Mouse (Mus musculus): ENCODE measurements at regions not wholly inside any gene's neighbourhood (a gene's known extent, or its start where the extent isn't known, plus 50 kb on each side); places are given as distances from the start of the nearest gene placed in this dataset.
A peak's percentile ranks its signal among the peaks of the same experiment; 100 is the strongest.

DNA sequence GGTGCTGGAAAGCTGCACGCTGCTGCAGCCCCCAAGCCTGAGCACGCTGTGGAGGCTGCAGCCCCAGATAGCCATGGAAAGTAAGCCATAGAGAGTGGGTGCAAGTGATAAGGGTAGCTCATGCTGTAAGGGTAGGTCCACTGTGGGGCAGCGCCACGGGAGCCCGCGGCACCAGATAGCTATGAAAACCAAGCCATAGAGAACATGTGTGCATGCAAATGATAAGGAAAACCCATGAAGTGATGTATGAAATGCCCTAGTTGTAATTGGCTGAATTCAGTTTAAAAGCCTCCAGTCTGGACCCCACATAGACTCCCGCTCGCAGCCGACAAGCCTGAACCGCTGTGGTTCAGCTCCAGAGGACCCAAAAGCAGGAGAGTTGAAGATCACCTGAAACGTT is 58.8 kb upstream of the L3mbtl3 start:
- DNase-seq, result no peak

DNA sequence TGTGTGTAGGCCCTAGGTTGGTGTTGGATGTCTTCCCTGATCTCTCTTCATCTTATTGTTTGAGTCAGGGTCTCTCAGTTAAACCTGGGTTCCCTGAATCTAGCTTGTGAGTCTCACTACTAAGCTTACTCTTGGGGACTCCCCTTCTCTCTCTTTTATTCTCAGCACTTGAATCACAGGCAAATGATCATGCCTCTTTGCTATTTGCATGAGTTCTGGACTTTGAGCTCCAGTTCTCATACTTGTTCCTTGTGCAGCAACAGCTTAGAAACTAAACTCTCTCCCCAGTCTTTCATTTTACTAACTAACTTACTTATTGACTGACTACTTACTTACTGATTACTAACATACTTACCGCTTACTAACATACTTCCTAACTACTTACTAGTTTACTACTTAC is 64.9 kb upstream of the L3mbtl3 start:
- DNase-seq, result no peak

DNA sequence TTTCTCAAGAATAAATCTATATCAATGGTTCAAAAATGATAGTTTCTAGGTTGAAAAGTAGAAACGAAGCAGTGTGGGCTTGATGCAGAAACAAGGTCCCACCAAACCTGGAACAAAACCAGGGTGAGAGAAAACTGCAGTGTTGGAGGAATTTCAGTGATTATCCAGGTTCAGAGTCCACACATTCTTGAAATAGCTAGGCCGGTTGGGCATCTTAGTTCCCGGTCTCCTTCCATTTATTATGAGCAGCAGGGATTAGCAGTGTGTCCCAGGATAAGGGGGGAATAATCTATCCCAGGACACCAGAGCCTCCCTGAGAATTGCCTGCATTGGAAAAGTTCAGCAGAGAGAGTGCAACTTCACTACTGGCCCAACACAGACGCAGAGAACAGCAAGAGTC is 108.5 kb upstream of the L3mbtl3 start:
- DNase-seq, result no peak

DNA sequence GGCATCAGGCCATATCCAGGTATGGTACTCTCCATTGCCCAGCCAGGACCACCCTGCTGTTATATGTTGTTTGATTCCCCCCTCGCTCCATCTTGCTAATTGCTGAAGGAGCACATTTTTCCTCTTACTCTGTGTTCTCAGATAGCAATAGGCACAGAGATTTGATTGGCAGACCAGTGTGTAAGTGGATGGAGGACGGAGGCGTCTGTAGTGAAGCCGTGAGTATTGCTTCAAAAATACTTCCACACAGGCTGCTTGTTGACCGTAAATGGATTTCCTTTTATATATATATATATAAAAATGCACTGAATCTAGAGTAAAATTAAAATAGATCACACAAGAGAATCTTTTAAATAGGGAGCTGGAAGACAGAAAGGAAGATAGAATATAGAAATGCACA is 115.6 kb upstream of the L3mbtl3 start:
- no peak for DNase-seq

DNA sequence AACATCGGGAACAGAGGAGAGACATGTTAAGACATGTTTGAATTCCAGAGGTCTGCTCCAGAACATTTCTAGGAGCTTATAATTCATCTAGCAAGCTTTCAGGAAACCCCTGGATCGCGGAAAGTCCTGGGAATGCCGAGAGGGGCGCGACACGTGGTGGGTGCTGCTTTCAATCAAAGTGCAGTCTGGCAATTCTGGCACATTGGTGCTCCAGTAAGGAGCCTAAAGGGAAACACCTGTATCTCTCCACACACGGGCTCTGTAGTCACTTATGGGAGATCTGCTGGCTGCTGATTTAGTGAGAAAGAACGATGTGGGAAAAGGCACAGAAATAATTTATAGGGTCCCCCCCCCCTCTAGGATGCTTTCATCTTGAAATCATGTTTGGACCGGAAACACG is 116.4 kb upstream of the L3mbtl3 start:
- DNase-seq, result no peak

DNA sequence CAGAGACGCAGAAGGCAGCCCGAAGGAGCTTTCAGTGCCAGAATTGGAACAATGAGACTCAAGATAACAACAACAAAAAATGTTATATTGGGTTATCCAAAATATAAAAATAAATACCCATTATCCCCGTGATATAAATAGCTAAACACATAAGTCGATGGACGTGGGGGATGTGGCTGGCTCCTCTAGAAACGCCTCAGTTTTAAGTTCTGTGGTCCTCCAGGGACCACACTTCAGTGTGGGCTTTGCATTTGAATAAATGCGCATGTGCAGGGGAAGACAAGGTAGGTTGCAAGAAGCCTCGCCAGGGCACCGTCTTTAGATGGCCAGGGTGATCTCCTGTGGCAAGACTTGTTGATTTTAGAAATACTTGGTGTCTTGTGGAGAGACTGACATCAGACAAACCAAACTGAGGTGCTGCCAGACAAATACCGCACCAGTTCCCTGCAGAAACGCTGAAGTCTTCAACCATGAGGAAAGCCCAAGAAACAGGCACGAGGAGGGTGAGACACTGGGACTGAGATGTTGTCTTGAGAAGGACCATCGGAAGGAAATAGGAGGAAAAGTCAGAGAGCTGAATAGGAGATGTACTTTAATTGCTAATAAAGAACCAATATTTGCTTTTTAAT is 117.2 kb upstream of the L3mbtl3 start:
- no peak for DNase-seq

DNA sequence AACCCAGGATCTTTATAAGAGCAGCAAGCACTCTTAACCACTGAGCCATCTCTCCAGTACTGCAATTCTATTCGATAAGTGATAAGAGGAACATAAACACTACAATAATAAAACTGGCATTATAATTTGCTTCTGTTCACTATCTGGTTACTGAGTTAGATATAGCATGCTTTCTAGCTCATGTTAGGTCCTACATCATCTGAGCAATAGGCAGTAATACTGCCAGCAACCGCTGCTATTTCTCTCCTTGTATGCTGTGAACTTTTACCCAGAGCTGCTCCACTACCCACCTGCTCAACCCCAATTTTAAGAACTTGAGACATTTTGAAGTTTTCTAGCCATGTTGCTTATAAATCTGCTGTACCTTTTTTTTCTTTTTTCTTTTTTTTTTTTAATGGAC is 118.0 kb upstream of the L3mbtl3 start:
- DNase-seq, result no peak

DNA sequence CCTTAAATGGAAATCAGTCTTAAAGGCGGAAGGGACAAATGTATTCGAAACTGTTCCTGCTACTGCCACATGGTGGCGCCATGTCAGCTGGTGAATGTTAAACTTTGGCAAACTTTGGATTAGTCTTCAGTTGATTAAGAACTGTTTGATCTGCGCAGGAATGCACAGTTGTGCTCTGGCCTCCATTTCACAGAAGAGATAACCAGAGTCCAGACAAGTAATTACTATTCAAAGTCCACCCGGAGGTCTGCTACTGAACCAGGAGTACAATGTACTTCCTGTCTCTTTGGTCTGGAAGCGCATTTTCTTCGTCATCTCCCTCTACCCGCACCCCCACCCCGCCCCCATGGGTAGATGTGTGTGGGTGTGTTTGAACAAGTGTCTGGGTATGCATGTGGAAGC is 118.6 kb upstream of the L3mbtl3 start:
- peak; percentile 8 to 9 for DNase-seq

DNA sequence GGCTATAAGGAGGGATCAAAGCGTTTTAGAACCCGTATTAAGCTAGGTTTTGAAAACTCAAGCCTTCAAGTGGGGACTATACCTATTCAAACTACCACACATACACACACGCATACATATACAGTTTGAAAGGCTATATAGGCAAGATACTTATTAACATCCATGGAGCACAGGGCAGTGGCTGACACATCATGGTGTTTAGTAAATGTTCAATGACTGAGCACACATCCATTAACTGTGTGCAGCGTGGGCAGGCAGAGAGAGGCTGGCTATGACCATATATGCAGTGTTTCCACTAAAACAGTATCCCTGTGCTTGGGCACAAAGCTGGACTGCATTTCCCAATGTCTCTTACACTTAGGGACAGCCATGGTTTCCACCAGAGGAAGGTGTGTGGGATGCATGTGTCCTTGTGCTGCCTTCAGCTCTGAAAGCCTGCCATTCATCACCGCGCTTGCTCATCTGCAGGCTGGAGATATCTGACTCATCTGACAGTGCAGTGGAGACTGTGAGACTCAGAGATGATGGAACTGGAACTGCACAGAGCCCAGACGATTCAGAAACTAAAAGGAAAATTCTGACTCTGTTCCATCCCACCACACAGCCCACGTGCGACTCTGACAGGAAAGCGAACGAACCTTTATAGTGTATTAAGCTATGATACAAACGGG is 124.6 kb upstream of the L3mbtl3 start:
- no peak for DNase-seq

DNA sequence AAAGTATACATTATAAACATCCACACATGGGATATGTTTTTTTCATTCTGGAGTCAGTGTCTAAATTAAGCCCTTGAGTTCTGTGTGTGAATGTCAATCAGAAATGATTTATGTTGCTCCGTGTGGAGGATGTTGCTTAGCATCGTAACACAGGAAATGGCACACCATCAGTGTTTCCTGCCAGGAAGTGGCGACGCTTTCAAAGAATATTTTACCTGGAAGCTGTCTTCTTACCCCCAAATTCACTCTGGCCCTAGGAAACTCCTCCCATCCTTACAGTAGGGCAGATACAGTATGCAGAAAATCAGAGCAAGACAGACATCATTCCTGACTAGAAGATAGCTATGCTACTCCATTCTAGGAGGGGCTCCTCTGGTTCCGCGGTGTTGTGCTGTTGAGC is 145.1 kb upstream of the L3mbtl3 start:
- no peak for DNase-seq

DNA sequence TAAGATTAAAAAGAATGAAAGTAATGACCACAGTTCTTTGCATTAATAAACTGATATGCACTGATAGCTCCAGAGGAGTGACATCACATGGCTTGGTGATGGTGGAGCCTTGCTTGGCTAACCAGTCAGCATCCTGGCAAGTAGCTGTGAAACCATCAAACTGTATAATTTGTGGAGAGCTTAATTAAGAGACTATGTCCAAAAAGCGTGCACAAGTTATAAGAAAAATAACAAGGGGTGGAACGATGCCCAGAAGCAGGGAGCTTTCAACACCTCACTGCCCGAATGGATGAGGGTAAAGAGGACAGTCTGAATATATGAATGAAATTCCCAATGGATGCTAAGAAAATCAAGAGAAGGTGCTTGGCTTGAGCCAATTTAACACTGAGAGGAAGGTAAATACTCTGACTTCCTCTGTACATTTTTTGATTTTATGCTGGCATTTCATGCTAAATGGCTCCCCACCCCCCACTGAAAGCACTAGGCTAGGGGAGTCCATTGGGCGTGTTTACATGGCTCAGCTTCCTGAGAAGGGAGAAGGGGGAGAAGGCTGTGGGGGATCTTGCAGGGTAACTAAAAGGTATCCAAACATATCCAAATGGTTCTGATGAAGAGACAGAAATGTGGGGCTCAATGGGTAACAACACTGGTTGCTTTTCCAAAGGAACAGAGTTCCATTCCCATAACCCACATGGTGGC is 150.2 kb upstream of the L3mbtl3 start:
- no peak for DNase-seq

DNA sequence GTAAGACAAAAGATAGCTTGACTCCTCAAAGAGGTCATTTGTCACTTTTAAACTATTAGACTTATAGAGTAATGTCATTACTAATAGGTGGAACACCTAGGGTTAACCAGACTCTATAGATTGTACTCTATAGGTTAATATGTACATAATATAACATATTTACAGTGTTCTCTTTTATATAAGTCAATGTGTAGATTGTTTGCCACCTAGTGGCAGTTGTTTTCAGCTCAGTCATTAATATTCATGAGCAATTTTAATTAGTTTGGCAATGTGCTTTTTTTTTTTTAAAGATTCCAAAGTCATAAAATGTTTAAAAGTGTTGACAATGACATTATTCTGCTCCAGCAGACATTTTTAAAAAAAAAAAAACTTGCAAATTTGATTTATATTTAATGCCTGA is 164.4 kb upstream of the L3mbtl3 start:
- no peak for DNase-seq

DNA sequence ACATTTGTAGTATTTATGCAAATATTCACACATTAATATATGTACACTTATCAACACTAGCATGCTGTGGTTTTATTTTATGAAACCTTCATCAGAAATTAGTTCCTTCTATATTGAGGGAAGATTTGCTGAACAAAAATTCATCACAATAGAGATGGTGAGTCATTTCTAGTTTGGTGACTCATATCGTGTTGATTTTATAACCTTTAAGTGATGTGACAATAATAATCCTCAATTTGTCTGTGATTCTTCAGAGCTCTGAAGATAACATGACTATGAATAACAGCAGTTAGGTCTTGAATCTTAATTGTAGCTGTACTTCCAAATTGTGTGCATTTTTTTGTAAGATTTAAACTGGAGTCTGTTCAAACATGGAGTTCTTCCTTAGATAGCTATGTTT is 168.3 kb upstream of the L3mbtl3 start:
- no peak for DNase-seq

DNA sequence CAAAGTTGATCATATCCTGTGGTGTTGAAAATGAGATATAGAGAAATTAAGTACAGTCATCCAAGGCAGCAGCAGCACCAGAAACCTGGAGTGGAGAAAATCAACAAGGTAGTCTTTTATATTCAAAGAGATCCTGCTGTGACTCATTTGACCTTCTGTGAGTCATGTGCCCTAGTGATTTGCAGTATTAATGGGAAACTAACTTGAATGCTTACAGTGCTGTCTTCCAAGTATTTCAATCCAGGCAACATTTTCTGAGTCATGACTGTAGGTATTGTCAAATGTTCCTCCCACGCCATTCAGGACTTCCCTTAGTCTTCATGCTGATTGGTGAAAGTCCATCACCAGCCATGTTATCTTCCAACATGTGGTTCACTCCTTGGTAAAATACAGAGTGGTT is 169.0 kb upstream of the L3mbtl3 start:
- DNase-seq, result no peak

DNA sequence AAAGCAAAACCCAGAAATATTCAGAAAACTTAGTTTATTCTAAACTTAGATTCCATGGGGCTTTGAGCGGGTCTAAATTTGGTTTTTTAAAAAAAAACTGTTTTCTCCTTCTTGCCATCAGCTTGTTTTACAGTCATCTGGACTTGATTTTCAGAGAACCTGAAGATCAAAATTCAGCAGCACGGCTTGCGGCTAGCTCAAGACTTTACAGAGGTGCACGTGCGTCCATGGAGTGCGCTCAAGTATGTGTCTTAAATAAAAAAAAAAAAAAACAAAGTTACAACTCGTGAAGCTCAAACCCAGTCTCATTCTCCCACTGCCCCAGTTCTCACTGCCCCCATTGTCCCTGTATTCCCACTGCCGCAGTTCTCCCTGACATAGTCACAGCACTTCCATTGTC is 180.5 kb upstream of the L3mbtl3 start:
- DNase-seq, result no peak

DNA sequence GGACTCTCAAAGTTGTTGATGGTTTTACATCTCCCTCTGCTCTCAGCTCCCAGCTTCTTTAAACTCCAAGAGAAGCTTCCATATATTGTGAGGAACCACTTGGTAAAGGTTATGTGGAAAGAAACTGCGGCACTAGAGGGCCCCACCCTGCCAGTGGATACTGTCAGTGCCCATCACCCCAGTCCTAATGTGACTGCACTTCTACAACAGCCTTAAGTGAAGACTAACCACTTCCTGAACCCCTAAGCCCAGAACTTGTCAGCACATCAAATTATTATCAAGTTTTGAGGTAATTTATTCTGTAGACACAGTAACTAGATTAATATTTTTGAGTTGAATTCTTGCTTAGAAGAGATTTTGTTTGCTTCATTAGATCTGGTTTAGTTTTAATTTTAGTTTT is 182.3 kb upstream of the L3mbtl3 start:
- DNase-seq, result no peak

DNA sequence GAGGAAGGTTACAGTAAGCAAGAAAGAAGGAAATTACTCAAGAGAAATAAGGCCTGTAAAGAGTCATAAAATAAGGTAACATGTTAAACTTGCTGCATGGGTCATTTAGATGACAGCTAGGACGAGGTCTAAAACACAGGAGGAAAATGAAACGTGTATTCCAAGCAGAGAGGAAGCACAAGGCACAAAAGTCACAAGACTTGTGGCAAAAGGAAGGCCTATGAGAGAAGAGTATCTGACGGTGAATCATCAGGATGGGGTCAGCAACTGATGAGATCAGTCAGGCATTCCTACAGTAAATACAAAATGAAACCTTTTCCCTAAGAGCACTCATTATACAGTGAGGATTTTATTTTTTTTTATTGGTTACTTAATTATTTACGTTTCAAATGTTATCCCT is 183.6 kb upstream of the L3mbtl3 start:
- no peak for DNase-seq

DNA sequence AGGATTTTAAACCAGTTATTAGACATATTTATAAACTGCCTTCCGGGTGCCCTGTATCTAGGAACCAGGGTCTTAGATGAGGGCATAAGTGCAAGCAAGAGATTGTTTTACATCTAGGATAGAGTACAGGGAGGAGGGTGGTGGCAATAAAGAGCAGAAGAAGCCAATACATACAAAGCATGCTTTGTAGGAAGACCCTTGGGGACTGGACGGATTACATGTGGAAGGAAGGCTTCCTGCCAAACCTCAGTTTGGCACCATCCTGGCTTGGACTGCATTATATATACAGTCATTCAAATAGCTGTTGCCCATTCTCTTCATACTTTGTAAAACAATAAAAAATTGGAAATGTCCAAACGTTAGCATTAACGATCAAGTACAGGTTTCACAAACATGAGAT is 184.7 kb upstream of the L3mbtl3 start:
- no peak for DNase-seq

DNA sequence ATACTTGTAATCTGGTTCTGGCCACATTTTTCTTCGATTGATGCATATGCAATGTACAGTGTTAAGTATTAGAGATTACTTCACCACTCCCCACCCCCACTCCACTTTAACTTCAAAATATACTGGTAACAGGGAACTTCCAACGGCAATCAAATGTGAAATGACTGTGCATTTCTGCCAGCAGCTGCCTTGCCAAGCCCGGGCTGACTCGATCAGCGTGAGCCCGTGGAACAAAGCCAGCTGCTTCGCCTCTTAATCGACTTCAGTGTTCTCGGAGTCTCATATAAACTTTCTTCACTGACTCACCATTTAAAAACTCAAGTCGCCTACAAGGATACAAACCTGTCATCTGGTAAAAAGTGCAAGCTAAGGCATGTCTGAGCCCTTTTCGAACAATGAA is 188.7 kb upstream of the L3mbtl3 start:
- peak; percentile 14 to 39 for DNase-seq

DNA sequence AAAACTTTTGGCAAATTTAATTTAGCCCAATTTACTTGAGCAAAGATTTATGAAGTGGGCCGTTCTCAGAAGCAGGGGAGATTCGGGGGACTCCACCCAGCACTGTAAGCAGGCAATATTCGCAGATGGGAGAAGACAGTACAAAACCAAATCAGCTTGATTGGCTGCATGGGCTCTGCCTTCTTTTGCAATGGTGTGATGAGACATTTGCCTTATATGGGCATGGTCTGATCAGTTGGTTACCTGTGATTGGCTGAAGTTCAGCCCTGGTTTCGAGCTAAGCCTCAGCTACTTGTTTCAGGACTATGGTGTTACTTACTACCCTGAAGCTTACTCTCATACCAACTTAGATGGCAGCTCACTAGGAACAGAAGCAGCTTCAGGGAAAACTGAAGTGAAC is 185.6 kb upstream of the Arhgap18 start:
- no peak for DNase-seq

DNA sequence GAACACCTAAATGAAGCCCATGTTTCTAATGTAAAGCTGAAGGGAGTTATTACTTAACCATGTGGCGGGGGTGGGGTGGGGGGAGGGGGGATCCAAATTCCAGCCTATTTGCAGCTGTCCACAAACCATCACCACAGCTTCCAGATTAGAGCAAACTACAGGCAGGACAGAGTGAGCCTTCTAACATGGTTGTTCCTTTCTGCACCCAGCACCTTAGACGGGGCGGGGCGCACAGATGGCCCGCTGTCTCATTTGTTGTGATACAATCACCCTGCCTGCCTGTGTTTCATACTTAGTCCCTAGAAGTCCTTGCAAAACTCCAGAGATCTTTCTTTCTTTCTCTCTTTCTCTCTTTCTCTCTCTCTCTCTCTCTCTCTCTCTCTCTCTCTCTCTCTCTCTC is 182.8 kb upstream of the Arhgap18 start:
- no peak for DNase-seq

DNA sequence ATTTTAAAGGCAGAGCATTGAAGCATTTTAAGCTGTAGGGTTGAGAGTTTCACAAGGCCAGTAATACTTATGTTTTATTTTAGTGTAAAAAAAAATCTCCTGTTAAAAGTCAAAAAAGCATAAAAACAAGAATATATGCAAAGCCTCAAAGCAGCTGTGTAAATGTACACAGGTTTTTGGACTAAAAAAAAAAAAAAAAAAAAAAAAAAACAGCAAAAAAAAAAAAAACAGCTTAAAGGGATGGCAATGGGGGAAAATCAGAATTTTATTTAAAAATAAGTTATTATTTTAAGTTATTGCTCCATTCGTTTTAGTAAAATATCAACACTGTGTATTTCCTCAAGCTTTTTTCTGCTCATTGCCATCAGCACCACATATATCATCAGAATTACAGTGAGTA is 181.8 kb upstream of the Arhgap18 start:
- no peak for DNase-seq

DNA sequence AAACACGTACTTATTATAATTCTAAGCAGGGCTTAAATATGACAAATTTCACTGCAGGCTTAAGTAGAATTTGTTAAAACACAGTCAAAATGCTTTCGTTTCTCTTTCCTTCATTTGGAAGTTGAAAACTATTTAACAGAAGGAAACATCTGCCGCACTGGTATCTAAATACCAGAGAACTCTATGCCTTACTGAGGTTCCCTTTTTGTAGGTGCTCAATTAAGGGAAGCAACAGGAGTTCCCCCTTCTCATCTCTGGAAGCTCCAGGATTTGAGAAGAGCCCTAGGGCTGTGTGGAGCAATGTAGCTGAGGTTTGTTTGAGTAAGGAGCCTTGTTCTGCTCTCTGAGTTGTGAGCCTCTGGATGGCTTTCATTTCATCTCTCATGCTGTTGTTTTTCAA is 177.1 kb upstream of the Arhgap18 start:
- no peak for DNase-seq

DNA sequence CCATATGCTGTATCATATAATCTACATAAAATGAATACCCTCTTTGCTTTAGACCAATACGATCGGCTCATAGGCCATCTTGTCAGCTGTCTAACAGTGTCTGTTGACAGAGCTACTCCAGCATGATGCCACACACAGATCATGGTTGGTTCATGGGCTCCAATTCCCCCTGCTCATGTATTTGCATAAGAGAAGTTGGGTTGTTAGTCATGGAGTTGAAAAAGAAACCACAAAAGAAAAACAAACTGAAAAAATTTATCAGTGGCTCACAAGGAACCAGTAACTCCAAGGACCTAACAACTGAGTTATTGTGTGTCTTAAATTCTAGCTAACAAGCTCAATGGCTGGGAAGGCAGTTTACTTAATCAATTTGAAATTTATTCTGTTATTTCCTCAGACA is 176.1 kb upstream of the Arhgap18 start:
- no peak for DNase-seq

DNA sequence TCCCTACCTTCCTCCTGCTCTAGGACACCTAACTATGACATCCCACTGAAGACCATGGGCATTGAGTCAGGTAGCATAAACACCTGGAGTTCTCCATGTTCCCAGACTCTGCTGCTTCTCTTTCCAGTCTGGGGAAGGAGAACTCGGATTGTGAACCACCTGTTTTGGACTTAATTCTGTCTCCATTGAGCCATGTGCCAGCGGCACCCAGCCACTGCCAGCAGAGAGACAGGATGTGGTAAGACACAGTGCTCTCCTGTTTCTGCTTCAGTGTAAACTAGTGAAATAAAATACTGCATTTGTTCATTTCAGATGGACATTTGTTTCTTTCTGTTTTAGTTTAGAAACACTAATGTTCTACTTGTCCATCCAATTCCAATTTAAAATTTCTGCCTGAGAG is 168.1 kb upstream of the Arhgap18 start:
- no peak for DNase-seq

Data from lung, adult 18-20 months (tissue).